ENCODE assay signal across 9 mouse cellular contexts in genomic region chr9:31212500-31213008, GRCm38 (mm10). TPM values are rescaled to one million over a fixed set of nuclear protein-coding genes. Genes with fewer than 3 reads are reported as not detected.
DNase-seq lines count a peak whose midpoint lies in the region; ATAC-seq and TF ChIP-seq lines count a peak whose summit lies in the region.
"Had no signal": no experiment of that assay in that cellular context is flagged by ENCODE, and none has a peak within 500 bp of the region (broad histone marks: within the 10 kb centered on the region; RNA-seq: fewer than 3 reads in every experiment).

No protein-coding gene starts in this region.

- no peaks in the 10 kb centered on the region for H3K36me3 ChIP-seq in heart, embryonic 10.5 days
- no peaks in the 10 kb centered on the region for H3K36me3 ChIP-seq in C2C12 (ENCODE audit: control insufficient read depth, insufficient read depth)
- H3K36me3 ChIP-seq in hindbrain, embryonic 12.5 days = no peaks in the 10 kb centered on the region
- no peaks in the 10 kb centered on the region for H3K36me3 ChIP-seq in liver, embryonic 14.5 days (replicated peaks; ENCODE audit: control insufficient read depth, insufficient read depth, low read depth)

- H3K27ac ChIP-seq in heart, embryonic 10.5 days = peak overlapping the region; percentile 94
- peak overlapping the region; percentile 95 for H3K27ac ChIP-seq in hindbrain, embryonic 12.5 days
- H3K27ac ChIP-seq in liver, embryonic 14.5 days = no peak overlapping the region

- H3K9ac ChIP-seq in hindbrain, embryonic 12.5 days = peak overlapping the region; percentile 79
- peak overlapping the region; percentile 54 for H3K9ac ChIP-seq in liver, embryonic 14.5 days (replicated peaks)

- intact Hi-C loops in heart, postnatal 25 days (cut with DNase I) = loop anchor here (2.0 kb wide), 1 partner anchor 66 kb away; no protein-coding TSS in a partner anchor

- no peak for DNase-seq in heart, embryonic 10.5 days (ENCODE audit: low spot score)
- no peak for DNase-seq in heart, postnatal 25 days (ENCODE audit: low spot score)
- DNase-seq in cerebellum, adult 9-10 months = peak; percentile 66
- DNase-seq in liver, embryonic 14.5 days (ENCODE audit: low read depth in 3 of 3, low spot score in 3 of 3) = no peak
- peak; percentile 11 for DNase-seq in testis, postnatal 14 days (ENCODE audit: low spot score)

- no peak for TF ChIP-seq EP300 in liver, embryonic 14.5 days (IDR thresholded peaks at IDR 0.05; ENCODE audit: low read depth)

- peaks cover 7% of the 10 kb centered on the region for H3K79me3 ChIP-seq in C2C12 (ENCODE audit: low read depth)

- peaks cover 19% of the 10 kb centered on the region for H3K4me1 ChIP-seq in heart, embryonic 10.5 days
- H3K4me1 ChIP-seq in hindbrain, embryonic 12.5 days = peaks cover 27% of the 10 kb centered on the region
- peaks cover 17 to 20% of the 10 kb centered on the region in 2 experiments for H3K4me1 ChIP-seq in liver, embryonic 14.5 days (replicated peaks; ENCODE audit: control insufficient read depth in 2 of 2, insufficient read depth in 2 of 2, low read length in 1 of 2)

- no peaks in the 10 kb centered on the region for H3K9me3 ChIP-seq in heart, embryonic 10.5 days
- H3K9me3 ChIP-seq in hindbrain, embryonic 12.5 days (replicated peaks) = no peaks in the 10 kb centered on the region
- H3K9me3 ChIP-seq in liver, embryonic 14.5 days (ENCODE audit: control insufficient read depth, low read length) = no peaks in the 10 kb centered on the region

- peak overlapping the region; percentile 96 for H3K4me2 ChIP-seq in hindbrain, embryonic 12.5 days (replicated peaks)
- peak overlapping the region; percentile 90 for H3K4me2 ChIP-seq in liver, embryonic 14.5 days (ENCODE audit: low read depth)

- H3ac ChIP-seq in C2C12 (ENCODE audit: control insufficient read depth, insufficient read length, low read depth) = peak overlapping the region; percentile 15

- 36% methylated on average over 12 of the region's 12 CpGs for WGBS in heart, embryonic 10.5 days
- WGBS in hindbrain, embryonic 12.5 days = 20% methylated on average over 12 of the region's 12 CpGs
- 50% methylated on average over 12 of the region's 12 CpGs for WGBS in liver, embryonic 14.5 days (ENCODE audit: insufficient replicate concordance)

- ATAC-seq in hindbrain, embryonic 12.5 days (ENCODE audit: low FRiP score) = no peak
- ATAC-seq in liver, embryonic 14.5 days (ENCODE audit: insufficient read depth) = no peak
- ATAC-seq in megakaryocyte progenitor cell, adult 5-6 weeks (replicated peaks; ENCODE audit: poor library complexity) = no peak

- H3K27me3 ChIP-seq in heart, embryonic 10.5 days (ENCODE audit: insufficient read depth, poor library complexity, severe bottlenecking) = no peaks in the 10 kb centered on the region
- no peaks in the 10 kb centered on the region for H3K27me3 ChIP-seq in C2C12 (ENCODE audit: control insufficient read depth, insufficient read depth, insufficient read length)
- H3K27me3 ChIP-seq in hindbrain, embryonic 12.5 days = no peaks in the 10 kb centered on the region
- H3K27me3 ChIP-seq in liver, embryonic 14.5 days (ENCODE audit: control insufficient read depth, insufficient read depth, low read length) = no peaks in the 10 kb centered on the region
- H3K27me3 ChIP-seq: Patski had no signal

- no peak for TF ChIP-seq CTCF in C2C12 (IDR thresholded peaks at IDR 0.05; ENCODE audit: control insufficient read depth, insufficient read depth, insufficient read length)
- TF ChIP-seq CTCF in liver, embryonic 14.5 days (IDR thresholded peaks at IDR 0.05; ENCODE audit: low read depth) = no peak

- H3K79me2 ChIP-seq in C2C12 (ENCODE audit: control insufficient read depth, insufficient read depth) = peaks cover 15% of the 10 kb centered on the region

- peak overlapping the region; percentile 98 for H3K4me3 ChIP-seq in heart, embryonic 10.5 days
- H3K4me3 ChIP-seq in C2C12 (ENCODE audit: insufficient read depth, poor library complexity, severe bottlenecking) = peak overlapping the region; percentile 30
- peak overlapping the region; percentile 97 for H3K4me3 ChIP-seq in hindbrain, embryonic 12.5 days
- peak overlapping the region; percentile 79 to 88 for H3K4me3 ChIP-seq in liver, embryonic 14.5 days (ENCODE audit: insufficient read depth in 1 of 2, low read depth in 2 of 2, low read length in 2 of 2)

TF ChIP-seq in C2C12, 6 proteins besides CTCF, POLR2A, EP300 and RAD21:
- TF ChIP-seq FOSL1 (IDR thresholded peaks at IDR 0.05; ENCODE audit: insufficient read depth, low read length, poor library complexity, severe bottlenecking) = no peak
- TF ChIP-seq MYOG (IDR thresholded peaks at IDR 0.05; ENCODE audit: control insufficient read depth, extremely low read depth, insufficient read length) = no peak
- no peak for TF ChIP-seq MYOD1 (IDR thresholded peaks at IDR 0.05; ENCODE audit: control insufficient read depth, insufficient read length, low read depth)
- no peak for TF ChIP-seq MAX (IDR thresholded peaks at IDR 0.05)
- TF ChIP-seq USF1 (IDR thresholded peaks at IDR 0.05; ENCODE audit: low read depth) = no peak
- TF ChIP-seq CEBPB (IDR thresholded peaks at IDR 0.05; ENCODE audit: low read depth) = no peak

RNA-seq across cellular contexts. Expression of gene Aplp2, which starts 0.9 kb away (rescaled TPM):
- 257 and 312 TPM in 2 replicates for polyA plus RNA-seq in heart, embryonic 10.5 days (2016; fragmentation: Nextera tagmentation; extraction: Ambion mirVana)
- total RNA-seq in heart, postnatal 25 days (2021) = 100 to 1,000 TPM; 285 to 296 TPM
- polyA plus RNA-seq in C2C12 (2012; fragmentation: generic; extraction: Trizol) = 47.3 TPM
- 289 and 297 TPM in 2 replicates for polyA plus RNA-seq in hindbrain, embryonic 12.5 days (2016; fragmentation: Nextera tagmentation; extraction: Ambion mirVana)
- 111 and 120 TPM in 2 replicates for polyA plus RNA-seq in liver, embryonic 14.5 days (2012; rRNA removed)
- 163 and 182 TPM in 2 replicates for polyA plus RNA-seq in liver, embryonic 14.5 days (2014; fragmentation: Nextera tagmentation; extraction: Ambion mirVana)
- total RNA-seq in megakaryocyte progenitor cell, adult 5-6 weeks (2015) = 31.2 and 54.0 TPM in 2 replicates
- 36.9 and 71.1 TPM in 2 replicates for total RNA-seq in megakaryocyte progenitor cell, adult 5-6 weeks (2017)

Comparison
In these comparisons a context has a peak if more than half of its experiments do, and no peak if none do; other contexts are left out.
1. DNase-seq: peak in cerebellum, adult 9-10 months (single experiment) and testis, postnatal 14 days (single experiment); none in heart, embryonic 10.5 days (single experiment), heart, postnatal 25 days (single experiment) and liver, embryonic 14.5 days (0 of 3).
2. H3K4me3 ChIP-seq: peak in every context shown above with its lines; median percentile 98 in heart, embryonic 10.5 days; 97 in hindbrain, embryonic 12.5 days; 84 in liver, embryonic 14.5 days; 30 in C2C12.